Mouse (Mus musculus): ENCODE data around the gene Rdx.
"Not testable (repeated sequence)": the region's sequence is repeated elsewhere in the genome, so short reads cannot be mapped to it uniquely, and the experiment has no call there.

The Rdx gene

DNA sequence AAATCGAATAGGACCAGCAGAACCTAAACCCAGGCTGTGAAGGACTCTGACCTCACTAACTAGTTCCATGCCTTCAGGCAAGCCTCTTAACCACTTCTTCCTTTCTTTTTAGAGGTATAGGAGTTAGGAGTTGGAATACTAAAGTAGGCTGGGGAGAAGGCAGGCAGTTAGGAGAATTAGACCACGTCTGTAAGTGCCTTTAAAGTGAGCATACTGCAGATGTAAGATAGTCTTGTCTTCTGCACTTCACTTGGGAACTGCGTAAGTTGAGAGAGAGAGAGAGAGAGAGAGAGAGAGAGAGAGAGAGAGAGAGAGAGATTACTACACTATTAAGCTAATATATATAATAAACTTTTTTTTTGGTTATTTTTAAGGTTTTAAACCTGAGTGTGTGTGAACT lies 8.3 kb downstream of the Rdx start:
- DNase-seq, result no peak

DNA sequence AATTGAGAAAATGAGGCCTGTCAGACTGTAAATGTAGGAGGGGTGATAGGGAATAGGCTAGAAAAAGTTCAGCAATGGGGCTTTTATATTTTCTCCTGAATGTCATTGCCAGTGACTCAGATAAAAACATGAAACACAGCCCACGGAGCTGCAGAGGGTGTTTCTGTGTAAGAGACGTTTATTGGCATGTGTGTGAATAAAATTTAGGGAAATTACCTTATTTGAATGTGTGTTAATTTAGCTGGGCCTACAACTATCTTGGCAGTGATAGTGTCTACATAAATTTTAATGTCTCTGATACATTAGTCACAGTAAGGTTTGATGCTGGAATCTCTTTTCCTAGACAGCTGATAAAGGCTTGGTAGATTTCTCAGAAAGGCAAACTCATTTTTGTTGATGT lies 12.8 kb downstream of the Rdx start:
- DNase-seq, result no peak

DNA sequence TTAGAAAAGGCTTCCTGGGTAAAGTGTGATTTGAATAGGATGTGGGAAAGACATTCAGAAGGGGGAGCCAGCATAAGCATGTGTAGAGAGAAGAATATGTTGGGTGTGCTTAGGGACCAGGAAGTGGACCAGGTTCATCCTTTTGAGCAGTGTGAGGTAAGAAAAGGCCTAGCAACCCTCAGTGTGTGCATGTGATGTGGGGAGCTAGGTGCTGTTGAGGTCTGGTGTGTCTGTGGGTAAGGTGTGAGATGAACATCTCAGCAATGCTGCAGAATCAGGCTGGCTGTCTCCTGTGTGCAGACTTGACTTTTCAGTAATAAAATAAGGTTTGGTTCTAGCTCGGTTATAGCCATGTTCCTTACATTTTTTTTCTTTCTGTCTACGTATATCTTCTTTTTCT lies 23.1 kb downstream of the Rdx start:
- no peak for DNase-seq

DNA sequence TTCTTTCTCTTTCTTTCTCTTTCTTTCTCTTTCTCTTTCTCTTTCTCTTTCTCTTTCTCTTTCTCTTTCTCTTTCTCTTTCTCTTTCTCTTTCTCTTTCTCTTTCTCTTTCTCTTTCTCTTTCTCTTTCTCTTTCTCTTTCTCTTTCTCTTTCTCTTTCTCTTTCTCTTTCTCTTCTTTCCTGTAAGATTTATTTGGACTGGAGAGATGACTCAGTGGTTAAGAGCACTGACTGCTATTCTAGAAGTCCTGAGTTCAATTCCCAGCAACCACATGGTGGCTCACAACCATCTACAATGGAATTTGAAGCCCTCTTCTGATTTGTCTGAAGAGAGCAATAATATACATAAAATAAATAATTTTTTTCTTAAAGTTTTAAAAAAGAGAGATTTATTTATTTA lies 24.4 kb downstream of the Rdx start:
- not testable (repeated sequence) for DNase-seq

DNA sequence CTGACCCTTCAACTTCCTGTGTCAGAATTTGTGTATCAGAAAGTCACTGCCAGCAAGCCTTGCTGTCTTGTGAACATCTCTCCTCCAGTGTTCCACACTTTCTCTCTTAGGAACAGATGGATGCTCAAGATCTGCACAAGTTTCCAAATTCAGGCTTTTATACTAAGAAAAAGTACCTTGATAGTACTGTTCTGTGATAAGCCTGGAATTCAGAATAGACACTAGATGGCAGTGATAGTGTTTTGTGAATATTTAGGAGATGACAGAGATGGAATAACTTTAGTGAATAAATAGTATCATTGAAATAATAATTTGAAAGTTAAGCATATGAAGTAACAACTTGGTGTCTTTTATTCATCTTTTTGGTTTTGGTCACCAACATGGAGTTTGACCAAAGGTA lies 25.2 kb downstream of the Rdx start:
- no peak for DNase-seq

DNA sequence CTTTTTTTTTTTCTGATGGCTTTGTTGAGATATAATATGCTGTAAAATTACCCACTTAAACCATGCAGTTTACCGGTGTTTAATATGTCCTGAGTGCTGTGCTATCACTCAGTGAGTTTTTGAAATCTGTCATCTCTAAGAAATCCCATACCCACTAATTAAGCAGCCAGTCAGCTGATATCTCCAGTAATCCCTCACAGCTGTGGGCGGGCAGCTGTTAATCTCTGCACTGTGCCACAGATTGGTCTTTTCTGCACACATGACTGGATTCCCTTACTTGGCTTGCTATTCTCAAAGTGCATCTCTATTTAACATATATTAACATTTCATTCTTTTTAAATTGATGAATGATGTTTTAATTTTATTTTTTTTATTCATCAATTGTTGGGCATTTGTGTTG lies 29.1 kb downstream of the Rdx start:
- DNase-seq, result no peak

DNA sequence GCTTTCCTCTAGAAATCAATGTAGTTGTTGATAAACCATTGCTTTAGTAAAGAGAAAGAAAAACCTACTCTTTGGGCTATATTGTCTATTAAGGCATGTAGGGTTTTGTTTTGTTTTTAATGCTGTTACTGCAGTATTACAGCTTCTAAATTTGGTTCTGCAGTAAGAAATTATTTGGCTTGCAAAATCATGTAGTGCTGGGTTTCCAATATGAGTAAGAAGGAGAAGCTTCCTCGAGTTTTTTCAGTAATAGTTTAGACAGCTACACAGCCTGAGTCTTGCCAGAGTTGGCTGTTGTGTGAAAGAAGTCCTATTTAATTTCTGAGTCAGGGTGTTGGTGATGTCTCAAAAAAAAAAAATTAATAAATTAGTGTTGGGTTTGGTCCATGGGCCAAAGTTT lies 30.7 kb downstream of the Rdx start:
- DNase-seq, result no peak

DNA sequence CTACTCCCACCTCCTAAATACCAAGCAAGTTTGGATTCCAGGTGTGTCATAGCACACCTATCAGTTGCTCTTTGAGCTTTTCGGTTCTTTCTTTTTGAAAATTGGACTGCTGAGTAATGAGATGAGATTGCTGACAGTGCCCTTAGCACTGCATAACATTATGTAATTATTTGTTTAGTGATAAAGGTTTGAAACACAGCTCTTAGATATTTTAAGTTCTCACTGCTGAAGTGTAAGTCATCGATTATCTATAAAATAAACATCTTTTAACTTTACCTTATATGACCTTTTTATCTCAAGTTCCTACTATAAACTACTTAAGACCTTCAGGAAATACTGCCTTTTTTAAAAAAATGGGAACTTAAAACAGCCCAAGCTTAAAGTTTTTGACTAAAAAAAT lies 35.0 kb downstream of the Rdx start:
- DNase-seq, result no peak

DNA sequence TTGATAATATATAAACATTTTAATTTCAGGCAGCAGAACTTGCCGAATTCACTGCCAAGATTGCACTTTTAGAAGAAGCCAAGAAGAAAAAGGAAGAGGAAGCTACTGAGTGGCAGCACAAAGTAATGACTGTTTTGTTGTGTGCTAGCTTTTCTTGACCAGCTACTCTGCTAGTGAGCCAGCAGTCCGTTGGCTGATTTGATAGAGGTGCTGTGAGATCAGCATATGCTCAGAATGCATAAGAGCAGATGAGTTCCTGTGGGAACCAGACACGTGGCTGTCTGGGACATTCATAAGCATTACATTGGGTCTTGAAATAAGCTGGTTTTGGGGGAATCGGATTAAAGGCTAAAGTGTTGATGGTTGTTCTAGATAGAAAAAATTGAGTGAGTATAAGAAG lies 35.4 kb downstream of the Rdx start:
- no peak for DNase-seq

DNA sequence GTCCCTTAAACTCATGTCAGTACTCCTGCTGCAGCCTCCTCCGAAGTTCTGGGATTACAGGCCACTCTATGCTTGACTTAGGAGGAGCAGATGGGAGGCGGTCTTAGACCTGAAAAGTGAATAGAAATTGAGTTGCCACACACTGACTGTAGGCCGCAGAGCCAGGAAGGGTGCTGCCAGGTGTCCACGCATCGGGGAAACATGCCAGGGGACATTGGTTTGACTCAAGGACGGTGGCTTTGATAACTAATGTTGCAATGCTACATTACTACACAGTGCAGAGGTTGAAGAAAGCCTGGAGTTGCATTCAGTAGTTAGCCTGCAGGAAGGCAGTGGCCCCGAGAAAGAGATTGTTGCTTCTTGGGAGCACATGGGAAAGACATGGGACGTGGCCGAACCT lies 44.8 kb downstream of the Rdx start:
- no peak for DNase-seq

DNA sequence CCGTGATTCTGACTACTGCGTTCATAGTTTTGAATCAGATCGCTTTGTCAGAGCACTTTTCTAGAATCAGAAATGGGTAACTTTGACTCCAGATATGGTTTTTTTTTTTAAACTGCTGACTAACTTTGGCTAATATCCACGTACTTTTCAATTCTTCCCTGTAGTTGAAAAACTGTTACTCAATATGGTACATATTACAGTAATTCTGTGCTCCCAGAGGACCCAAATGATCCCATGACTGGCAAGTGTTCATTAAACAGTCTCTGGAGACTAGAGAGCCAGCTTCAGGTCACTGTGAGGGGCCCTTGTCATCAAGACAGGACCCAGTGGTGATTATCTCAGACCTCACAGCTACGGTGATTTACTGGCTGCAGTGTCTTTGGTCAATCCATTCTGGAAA lies 45.3 kb downstream of the Rdx start:
- no peak for DNase-seq

DNA sequence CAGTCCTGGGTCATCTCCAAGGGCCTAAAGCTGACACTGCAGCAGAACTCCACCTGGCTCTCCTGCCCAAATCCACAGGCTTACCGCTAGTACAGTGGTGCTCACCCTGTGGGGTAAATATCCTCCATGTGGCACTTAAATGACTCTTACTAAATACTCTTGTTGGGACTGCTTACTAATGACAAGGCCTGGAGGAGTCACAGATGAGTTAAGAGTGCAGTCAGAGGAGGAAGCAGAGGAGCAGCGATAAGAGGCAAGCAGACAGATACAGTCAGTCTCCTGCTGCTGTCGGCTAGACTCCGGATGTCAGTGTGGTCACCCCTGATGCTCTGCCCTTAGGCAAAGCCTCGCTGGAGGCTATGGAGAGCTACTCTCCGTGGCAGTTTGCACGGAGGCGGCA lies 46.1 kb downstream of the Rdx start:
- no peak for DNase-seq

DNA sequence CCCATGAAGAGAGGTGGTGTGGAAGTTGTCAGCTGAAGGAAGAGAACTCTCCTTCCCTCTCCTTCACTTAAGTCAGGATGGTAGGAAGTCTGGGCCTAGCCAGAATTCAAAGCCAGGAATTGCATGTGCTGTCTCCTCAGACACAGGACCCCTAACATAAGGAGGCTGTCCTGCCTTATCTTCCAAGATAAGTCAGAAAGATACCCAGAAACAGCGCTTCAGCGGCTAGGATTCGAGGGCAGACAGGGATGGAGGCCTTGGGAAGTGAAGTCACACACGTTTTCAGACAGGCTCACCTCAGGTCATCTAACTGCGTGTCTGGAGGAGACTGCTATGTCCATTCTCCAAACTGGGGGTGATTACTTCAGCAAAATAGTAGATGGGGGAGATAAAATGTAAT lies 47.0 kb downstream of the Rdx start:
- no peak for DNase-seq

DNA sequence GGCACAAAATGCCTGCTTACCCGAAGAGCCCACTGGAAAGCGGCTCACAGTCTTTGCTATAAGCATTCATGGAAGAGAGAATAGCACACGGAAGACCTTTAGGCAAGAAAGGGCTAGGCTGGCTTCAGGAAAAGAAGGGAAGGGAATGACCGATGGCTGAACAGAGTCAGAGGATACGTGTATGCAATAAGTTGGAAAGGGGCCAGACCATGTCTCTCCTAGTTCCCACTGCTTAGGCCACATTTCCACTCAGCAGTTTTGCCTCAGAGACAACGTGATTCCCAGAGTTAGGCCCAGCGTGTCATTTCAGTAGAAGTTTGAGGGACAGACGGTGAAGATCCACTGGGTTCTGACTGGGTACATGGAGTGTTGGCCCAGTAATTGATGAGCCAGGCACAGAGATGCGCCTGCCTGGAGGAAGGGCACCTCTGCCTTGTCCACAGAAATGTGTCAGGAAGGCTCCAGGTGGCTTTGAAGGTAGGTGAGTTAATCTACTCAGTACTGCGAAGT lies 47.6 kb downstream of the Rdx start:
- DNase-seq, result no peak

DNA sequence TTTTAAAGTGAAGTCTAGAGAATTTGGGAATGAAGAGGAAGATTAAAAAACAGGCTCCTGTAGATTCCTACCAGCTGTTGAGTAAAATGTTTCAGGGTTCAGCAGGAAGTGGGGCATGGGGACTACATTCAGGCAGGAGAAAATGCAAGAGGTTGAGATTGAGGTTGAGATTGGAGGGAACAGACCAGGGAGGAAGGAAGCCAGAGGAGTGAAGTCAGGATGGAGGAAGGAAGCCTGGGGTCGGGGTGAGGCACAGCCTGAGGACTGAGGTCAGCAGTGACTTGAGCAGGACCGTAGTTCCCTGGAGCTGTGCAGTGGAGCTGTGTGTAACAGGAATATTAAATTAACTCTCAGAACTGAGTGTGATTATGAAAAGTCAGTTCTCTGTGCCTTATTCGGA lies 48.7 kb downstream of the Rdx start:
- DNase-seq, result no peak

DNA sequence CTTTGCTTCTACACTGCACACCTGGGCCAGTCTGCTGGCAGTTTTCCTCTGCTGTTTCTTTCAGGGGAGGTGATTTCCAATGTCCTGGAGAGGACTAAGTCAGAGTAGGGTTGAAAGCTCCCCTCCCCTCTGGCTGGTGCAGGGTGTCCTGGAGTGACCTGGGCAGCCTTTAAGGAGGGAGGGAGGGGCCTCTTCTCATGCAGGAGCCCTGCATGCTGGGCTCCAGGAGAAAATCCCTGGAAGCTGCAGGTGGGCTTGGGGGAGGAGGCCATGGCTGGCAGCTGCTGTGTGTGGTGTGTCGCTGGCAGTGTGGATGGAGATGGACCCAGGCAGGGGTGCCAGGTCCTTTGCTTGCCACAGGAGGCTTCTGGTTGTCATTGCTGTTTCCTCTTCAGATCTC lies 50.4 kb downstream of the Rdx start:
- DNase-seq, result no peak

DNA sequence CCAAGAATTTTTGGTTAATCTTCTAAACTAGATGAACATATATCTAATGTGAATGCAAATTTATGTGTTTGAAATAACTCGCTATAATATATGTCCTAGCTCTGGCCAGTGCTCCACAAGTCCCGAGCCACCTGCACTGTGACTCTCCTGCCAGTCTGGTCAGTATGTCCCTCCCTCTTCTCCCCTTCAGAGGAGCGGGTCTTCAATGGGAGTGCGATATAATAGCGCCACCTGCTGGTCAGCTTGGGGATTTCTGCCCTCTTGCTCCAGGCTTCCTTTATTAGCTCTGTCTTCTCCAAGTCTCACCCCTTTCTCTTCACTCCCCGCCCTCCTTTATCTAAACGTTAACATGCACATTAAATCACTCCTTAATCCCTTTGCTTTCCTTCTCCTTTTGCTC lies 51.6 kb downstream of the Rdx start:
- DNase-seq, result peak; percentile 89

DNA sequence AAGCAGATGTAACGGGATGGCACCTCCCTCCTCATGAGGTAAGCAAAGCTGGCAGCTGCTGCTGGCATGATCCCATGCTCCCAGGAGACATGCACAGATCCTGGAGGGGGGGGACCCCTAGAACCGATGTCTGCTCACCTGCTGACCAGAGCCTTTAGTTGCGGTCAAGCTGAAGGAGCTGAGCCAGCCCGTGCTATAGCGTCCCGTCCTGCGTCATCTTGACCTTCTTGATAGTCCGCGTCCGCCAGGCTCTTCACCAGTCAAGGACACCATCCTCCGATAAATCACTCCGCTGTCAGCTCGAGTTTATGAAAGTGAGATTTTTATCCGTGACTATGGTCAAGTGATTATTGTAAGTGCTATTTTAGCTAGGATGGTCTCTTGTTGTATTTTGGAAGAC lies 53.5 kb downstream of the Rdx start:
- no peak for DNase-seq

DNA sequence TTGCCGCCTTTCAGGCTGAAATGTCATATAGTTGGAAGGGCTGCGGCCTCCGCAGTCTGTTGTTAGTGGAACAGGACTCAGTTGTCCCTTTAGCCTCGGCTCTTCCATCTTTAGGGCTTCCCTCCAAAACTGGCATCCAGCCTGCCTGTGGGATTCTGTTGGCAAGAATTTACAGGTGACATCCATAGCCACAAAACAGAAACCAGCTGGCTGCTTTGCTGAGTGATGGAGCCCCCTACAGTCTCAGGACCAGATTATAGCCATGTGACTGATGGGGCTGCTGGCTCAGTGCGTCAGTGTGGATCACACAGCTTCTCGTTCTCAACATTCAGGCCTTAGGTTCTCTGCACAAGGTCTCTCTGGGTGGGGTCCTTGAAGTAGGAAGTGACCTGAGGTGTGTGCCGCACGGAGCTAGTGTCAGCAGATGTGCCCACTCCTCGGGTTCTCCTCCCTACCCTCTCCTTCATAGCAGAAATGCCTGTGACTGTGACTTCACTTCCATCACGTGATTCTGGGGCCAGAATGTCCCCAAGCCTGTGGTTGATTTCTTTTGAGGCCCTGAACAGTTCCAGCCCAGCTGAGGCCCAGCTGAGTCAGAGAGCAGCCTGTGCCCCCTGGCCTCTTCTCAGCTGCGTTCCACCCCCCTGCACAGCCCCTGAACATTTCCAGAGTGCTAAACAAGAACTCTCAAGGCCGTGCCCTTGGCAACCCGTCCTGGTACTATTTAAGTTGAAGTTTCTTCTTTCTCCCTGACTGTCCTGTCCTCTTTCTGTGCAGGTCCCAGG lies 55.3 kb downstream of the Rdx start:
- DNase-seq, result no peak

DNA sequence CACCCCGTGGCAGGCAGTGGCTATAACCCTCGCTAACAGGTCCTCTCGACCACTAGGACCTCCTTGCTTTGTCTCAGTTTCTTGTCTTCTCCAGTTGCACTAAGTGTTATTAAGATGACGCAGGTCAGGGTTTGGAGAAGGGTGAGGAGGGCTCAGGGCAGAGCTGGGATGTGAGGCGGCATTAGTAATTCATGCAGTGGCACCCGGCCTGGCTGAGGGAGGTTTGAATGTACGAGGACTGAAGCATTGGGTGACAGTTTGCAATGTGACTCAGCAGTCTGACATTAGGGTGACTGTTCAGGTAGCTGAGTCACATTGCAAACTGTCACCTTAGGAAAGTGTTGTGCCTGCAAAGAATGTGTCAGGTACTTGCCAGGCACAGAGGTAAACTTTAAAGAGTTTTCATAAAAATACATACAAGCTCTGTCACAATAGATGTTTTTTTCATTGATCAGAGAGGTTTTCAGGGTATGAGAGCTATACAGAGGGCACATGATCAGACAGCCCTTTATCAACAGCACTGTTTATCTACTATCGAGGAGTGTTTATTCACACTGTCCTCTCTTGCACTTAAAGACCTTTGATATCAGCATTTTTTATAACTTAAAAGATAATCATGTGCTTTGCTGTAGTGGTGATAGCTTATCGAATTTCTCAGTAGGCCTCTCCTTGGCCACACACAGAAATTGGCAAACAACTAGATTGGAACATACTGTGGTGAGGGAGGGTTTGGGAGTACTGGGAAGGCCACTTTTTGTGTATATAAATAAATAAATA lies 56.7 kb downstream of the Rdx start:
- no peak for DNase-seq

DNA sequence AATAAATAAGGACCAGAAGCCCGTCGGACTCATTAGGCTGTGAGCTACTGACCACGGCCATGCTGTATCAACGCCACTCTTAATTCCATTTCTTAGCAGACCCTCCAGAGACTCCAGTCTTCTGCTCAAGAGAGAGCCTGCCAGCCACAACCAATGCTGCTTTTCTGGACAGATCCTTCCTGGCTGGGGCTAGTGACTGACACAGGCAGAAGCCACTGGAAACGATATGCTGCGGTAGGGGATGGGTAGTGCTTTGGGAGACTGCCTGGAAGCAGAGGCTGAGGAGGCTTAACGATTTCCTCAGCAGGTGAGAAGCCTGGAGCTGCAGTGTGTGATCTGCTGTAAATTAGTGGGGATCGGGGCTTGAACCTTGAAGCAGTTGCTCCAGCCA lies 57.2 kb downstream of the Rdx start:
- no peak for DNase-seq

DNA sequence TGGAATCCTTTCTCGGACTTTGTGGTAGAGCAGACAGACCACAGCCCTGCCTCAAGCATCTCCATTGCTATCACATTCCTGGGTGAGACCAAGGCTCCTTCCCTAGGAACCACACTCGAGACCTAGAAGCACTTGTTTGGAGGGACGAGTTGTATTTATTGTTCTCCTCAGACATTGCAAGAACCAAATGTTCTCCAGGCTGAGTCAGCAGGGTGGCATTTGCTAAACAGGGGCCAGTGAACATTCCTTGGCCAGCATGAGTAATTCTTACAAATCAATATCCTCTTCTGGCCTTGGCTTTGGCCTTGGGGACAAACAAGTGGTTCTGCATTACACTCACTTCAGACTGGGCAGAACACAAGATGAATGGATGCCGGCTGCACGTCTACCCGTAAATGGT lies 58.5 kb downstream of the Rdx start:
- no peak for DNase-seq

DNA sequence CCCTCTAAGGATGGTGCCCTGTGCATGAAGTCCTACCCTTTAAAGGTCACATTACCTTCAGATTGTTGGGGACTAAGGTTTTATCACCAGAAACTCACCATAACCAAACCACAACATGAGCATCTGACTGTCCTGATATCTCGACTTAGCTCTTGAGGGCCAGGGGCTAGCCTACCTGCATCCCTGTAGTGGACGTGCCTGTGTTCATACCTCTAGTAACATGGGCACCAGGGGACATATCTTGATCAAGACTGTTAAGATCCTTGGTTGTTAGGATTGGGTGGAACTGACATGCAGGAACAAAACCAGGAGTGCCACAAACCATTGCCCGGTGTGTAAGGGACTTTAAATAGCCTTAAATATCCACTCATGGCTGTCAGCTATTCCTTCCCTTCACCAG lies 60.2 kb downstream of the Rdx start:
- DNase-seq, result no peak

DNA sequence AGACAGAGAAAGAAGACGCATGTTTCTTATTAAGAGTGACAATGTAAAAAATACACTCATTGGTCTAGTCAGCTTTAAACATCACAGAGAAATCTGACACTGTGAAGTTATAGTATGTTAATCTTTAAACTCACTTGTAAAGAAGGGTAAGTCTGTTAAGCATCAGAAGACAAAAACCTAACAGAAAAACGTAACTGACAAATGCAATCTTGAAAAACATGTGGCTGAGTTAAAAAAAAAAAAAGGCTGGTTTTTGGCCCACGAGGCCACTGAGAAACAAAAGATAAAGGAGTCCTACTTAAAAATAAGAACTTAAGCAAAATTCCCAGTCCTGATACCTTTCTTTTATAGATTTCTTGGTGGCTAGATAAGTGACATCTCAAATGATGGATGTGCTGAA lies 63.8 kb downstream of the Rdx start:
- no peak for DNase-seq

DNA sequence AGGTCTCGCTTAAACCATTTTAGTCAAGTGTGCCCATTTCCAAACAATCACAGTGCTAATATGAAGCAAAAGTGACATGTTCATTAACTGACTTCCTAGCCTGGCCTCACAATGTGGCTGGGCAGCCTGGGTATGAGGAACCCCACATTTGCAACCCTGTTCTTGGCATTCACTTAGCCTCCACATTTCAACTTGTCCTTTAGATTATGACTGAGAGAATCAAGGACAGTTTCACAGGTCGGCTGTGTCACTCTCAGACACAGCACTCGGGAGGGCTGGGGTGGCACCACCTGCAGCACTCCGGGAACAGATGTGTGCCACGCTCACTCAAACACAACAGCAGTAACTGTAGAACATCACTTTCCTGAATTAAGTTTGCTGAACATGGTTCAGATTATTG lies 66.1 kb downstream of the Rdx start:
- DNase-seq, result no peak

All from lung, postnatal 14 days (tissue).